Mouse (Mus musculus) heart, postnatal 10 days (tissue): ENCODE measurements around the gene Gusb. TPM values are rescaled to one million over a fixed set of nuclear protein-coding genes. Genes with fewer than 3 reads are reported as not detected.

Source experiments
- DNase-seq, 2 experiments: peaks; one replicate each; pipeline ENCODE4 v3.0.0; 2021
- intact Hi-C: fragments of 180-260 bp; cut with DNase I; formaldehyde crosslinking; loops from one replicate; pipeline ENCODE4 v1.15.1; 2025
- total RNA-seq, 2 experiments: library from RNA; stranded (reverse); gene quantifications; 2 replicates each; pipeline ENCODE4 v1.2.3; 2021

Gusb gene
- total RNA-seq, 2 experiments from 2014 or later, result 24.5 to 25.4 TPM

GRCm38 (mm10) chr5:130027134-130027533 lies 24.3 kb upstream of the Gusb start:
- DNase-seq, result no peak
- intact Hi-C loops, result no loop called here

- intact Hi-C loops, result loop anchor here (1.0 to 5.0 kb wide), 3 partner anchors 115 to 198 kb away; no protein-coding TSS in a partner anchor
- peak; percentile 90 to 91 for DNase-seq
These were observed 21.1 kb upstream of the Gusb start for GRCm38 (mm10) chr5:130023767-130024539.

- intact Hi-C loops, result loop anchor here (1.0 to 5.0 kb wide), 3 partner anchors 116 to 199 kb away; no protein-coding TSS in a partner anchor
- no peak for DNase-seq
These were observed 20.4 kb upstream of the Gusb start for GRCm38 (mm10) chr5:130023067-130023766.

GRCm38 (mm10) chr5:130022366-130022765 lies 19.5 kb upstream of the Gusb start:
- intact Hi-C loops, result loop anchor here (5.0 kb wide), 1 partner anchor 200 kb away; no protein-coding TSS in a partner anchor
- no peak for DNase-seq

GRCm38 (mm10) chr5:130021361-130021966 lies 18.6 kb upstream of the Gusb start:
- no peak for DNase-seq
- intact Hi-C loops, result loop anchor here (5.0 kb wide), 1 partner anchor 201 kb away; no protein-coding TSS in a partner anchor

GRCm38 (mm10) chr5:130019461-130019860 lies 16.6 kb upstream of the Gusb start:
- DNase-seq, result no peak
- intact Hi-C loops, result no loop called here

GRCm38 (mm10) chr5:130015104-130015503 lies 12.3 kb upstream of the Gusb start:
- intact Hi-C loops, result no loop called here
- no peak for DNase-seq

- DNase-seq, result no peak
- intact Hi-C loops, result no loop called here
These were observed 8.1 kb upstream of the Gusb start for GRCm38 (mm10) chr5:130010961-130011360.

- intact Hi-C loops, result no loop called here
- DNase-seq, result no peak
These were observed 6.9 kb upstream of the Gusb start for GRCm38 (mm10) chr5:130009784-130010183.

GRCm38 (mm10) chr5:130008034-130008590 lies 5.3 kb upstream of the Gusb start:
- no peak for DNase-seq
- intact Hi-C loops, result no loop called here

- intact Hi-C loops, result no loop called here
- DNase-seq, result no peak
These were observed 4.5 kb upstream of the Gusb start for GRCm38 (mm10) chr5:130007344-130007743.

- intact Hi-C loops, result no loop called here
- DNase-seq, result no peak
These were observed 380 bp upstream of the Gusb start for GRCm38 (mm10) chr5:130003229-130003628.

GRCm38 (mm10) chr5:130001356-130001987 lies 1.4 kb downstream of the Gusb start:
- no peak for DNase-seq
- intact Hi-C loops, result no loop called here

- intact Hi-C loops, result no loop called here
- DNase-seq, result peak; percentile 31 to 41
These were observed 2.1 kb downstream of the Gusb start for GRCm38 (mm10) chr5:130000735-130001134.

- DNase-seq, result peak; percentile 67 to 71
- intact Hi-C loops, result loop anchor here (1.0 to 10.0 kb wide), 2 partner anchors 39 to 856 kb away; no protein-coding TSS in a partner anchor
These were observed 3.8 kb downstream of the Gusb start for GRCm38 (mm10) chr5:129999097-129999496.

- intact Hi-C loops, result loop anchor here (10.0 kb wide), 1 partner anchor 857 kb away; no protein-coding TSS in a partner anchor
- no peak for DNase-seq
These were observed 5.1 kb downstream of the Gusb start for GRCm38 (mm10) chr5:129997700-129998099.

- intact Hi-C loops, result loop anchor here (10.0 kb wide), 1 partner anchor 860 kb away; no protein-coding TSS in a partner anchor
- DNase-seq, result no peak
These were observed 7.9 kb downstream of the Gusb start for GRCm38 (mm10) chr5:129994989-129995388.

- DNase-seq, result no peak
- intact Hi-C loops, result loop anchor here (10.0 kb wide), 1 partner anchor 861 kb away; no protein-coding TSS in a partner anchor
These were observed 9.5 kb downstream of the Gusb start for GRCm38 (mm10) chr5:129993374-129993773.

GRCm38 (mm10) chr5:129991898-129992297 lies 11.0 kb downstream of the Gusb start:
- intact Hi-C loops, result loop anchor here (10.0 kb wide), 1 partner anchor 863 kb away; no protein-coding TSS in a partner anchor
- no peak for DNase-seq

- intact Hi-C loops, result no loop called here
- no peak for DNase-seq
These were observed 13.5 kb downstream of the Gusb start for GRCm38 (mm10) chr5:129989376-129989775.
